Mouse (Mus musculus): ENCODE measurements at regions not wholly inside any gene's neighbourhood (a gene's known extent, or its start where the extent isn't known, plus 50 kb on each side); places are given as distances from the start of the nearest gene placed in this dataset.

- TF ChIP-seq EP300 (IDR thresholded peaks at IDR 0.05; ENCODE audit: low read depth) (no peak), CTCF (IDR thresholded peaks at IDR 0.05; ENCODE audit: low read depth) (no peak)
Measured at GRCm38 (mm10) chr8:87028171-87028570, 143.1 kb upstream of the N4bp1 start.
